Mouse (Mus musculus): Measurements from ENCODE around the gene Far1.

Gene Far1

GRCm38 (mm10) chr7:113513286-113513962 lies at the start of gene Far1:
Gene Far1 (plus strand): TSS chr7:113513834.
- DNase-seq (ENCODE audit: inconsistent ontology term), result peak; percentile 100

GRCm38 (mm10) chr7:113468345-113468744 lies 45.3 kb upstream of the Far1 start:
- no peak for DNase-seq (ENCODE audit: inconsistent ontology term)

DNA sequence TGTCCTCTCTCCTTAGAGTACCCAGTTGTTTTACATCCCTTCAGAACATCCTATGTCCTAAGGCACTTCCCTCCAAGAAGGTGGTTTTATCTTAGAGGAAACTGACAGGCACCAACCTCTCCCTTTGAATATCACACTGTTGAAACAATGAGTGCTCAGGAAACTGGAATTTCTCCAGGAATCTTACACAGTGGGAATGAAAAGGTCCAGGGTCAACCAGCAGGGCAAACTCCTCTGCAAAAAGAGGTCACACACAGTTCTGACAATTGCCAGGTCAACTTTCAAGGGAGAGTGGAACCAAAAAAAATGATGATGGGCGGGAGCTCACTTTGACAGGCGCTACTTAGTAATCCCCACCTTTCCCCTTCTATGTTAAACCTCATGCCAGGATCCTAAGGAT lies 43.0 kb upstream of the Far1 start:
- DNase-seq (ENCODE audit: inconsistent ontology term), result no peak

GRCm38 (mm10) chr7:113471653-113472052 lies 42.0 kb upstream of the Far1 start:
- no peak for DNase-seq (ENCODE audit: inconsistent ontology term)

GRCm38 (mm10) chr7:113495792-113496191 lies 17.8 kb upstream of the Far1 start:
- DNase-seq (ENCODE audit: inconsistent ontology term), result no peak

DNA sequence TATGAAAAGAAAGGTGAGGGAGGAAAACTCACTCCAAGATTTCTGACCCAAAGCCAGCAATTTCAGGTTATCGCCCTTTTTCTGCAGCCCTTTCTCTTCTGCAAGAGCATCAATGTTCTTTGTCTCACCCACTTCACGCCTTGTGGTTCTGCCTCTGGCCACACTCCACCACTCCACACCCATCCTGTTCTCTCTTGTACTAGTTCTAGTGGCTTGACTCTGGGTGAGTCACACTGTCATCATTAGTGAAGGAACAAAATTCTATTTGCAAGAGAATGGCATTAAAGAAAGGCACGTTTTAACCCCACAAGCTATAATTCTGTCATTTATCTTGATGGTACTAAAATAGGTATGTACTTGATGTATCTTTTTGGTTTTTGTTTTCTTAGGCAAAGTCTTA lies 15.2 kb upstream of the Far1 start:
- DNase-seq (ENCODE audit: inconsistent ontology term), result peak; percentile 40

DNA sequence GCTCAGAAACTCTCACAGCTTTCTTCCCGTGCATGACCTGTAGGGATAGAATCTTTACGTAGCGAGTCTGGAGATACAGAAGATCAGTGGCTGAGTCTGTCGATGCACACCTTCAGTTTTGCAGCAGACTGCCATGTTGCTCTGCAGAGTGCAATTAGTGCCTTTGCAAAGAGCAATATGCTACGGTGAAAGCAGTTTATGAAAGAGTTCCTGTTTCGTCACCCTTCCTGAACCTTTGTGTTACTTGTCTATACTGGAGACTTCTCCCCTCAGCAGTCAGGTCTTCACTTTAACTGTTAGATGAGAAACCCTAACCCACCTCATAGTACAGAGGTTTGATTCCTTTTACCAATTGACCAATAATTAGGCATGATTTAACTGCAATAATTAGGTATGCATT lies 13.8 kb upstream of the Far1 start:
- no peak for DNase-seq (ENCODE audit: inconsistent ontology term)

GRCm38 (mm10) chr7:113502453-113502852 lies 11.2 kb upstream of the Far1 start:
- DNase-seq (ENCODE audit: inconsistent ontology term), result no peak

GRCm38 (mm10) chr7:113505047-113505446 lies 8.6 kb upstream of the Far1 start:
- DNase-seq (ENCODE audit: inconsistent ontology term), result no peak

DNA sequence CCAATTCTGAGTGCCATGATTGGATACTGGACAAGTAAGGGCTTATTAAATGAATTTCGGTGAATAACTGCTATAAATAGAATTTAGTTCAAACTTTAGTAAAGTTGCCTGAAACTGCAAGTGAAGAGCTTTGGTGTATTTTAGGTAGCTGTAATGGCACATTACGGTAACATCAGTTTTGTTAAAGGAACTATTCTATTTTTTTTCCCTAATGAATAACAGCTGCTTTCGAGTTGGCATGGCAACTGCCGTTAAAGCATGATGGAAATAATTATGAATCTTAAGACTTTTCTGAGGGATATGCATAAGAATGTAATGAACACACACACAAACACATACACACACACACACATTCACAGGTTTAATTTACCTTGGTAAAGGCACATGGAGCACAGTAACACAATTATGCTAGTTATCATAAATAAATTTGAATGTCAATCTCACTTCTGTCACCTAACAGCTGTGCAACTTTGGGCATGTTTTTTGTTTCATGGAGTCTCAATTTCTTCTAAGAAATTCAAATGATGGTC lies 8.1 kb upstream of the Far1 start:
- no peak for DNase-seq (ENCODE audit: inconsistent ontology term)

DNA sequence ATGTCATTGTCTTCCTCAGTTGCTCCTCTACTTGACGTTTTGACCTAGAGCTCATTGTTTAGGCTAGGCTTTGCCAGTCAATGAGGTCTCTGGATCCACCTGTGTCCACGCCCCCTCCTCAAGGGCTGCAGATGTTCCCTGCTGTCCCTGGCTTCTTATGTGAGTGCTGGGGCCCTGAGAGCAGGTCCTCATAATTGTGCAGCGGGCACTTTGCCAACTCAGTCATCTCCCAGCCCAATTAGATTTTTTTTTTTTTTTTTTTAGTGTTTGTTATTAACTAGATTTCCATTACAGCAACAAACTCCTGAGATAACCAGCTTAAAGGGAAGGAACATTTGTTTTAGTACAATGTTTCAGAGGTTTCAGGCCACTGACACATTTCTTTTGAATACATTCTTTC lies 5.8 kb upstream of the Far1 start:
- no peak for DNase-seq (ENCODE audit: inconsistent ontology term)

GRCm38 (mm10) chr7:113511396-113511795 lies 2.2 kb upstream of the Far1 start:
- no peak for DNase-seq (ENCODE audit: inconsistent ontology term)

DNA sequence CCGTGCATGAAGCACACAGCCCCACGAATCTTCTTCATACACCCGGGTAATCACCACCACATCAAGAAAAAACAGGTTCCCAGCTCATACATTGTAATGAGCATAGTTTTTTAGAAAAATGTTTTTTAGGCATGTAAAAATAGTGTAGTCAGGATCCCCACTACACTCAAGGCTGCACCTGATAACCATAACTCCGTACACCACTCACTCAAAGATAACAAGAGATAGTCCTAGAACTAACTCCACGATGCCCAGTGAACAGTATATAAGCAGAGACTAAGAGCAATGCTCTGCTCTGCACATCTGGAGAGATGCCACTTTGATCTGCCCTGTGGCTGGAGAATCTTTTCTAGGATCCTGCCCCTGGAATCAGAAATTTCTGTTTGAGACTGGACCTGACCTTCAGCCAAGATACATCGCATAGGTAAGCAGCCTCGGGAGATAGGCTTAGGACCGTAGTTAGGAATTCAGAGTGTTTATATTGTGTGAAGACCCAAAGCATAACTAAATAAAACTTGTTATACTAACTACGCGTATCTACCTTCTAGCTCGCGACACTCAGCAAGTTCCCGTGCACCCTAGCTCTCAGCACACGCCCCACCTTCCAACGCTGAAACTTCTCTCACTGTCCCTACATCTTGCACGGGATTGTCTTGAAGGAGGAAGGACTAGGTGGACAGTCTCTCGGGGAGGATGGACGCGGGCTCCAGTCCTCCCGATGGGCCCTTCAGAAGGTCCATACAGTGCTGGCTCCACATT lies 928 bp upstream of the Far1 start:
- DNase-seq (ENCODE audit: inconsistent ontology term), result no peak

GRCm38 (mm10) chr7:113513963-113514649 lies 472 bp downstream of the Far1 start:
- no peak for DNase-seq (ENCODE audit: inconsistent ontology term)

DNA sequence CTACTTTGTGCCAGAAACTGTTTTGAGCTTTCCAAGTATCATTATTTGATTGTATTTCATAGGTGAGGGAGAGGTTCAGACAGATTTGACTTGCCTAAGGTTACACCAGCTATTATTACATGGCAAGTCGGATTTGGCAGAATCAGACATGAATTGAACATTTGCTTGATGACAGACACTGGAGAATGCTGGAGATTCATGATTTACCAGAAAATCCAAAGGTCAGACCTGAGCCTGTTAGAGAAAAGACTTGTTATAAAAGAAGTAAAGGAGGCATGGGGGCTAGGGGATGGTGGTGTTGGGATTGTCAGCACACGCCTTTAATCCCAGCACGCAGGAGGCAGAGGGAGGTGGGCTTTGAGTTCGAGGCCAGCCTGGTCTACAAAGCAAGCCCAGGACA lies 2.2 kb downstream of the Far1 start:
- DNase-seq (ENCODE audit: inconsistent ontology term), result no peak

DNA sequence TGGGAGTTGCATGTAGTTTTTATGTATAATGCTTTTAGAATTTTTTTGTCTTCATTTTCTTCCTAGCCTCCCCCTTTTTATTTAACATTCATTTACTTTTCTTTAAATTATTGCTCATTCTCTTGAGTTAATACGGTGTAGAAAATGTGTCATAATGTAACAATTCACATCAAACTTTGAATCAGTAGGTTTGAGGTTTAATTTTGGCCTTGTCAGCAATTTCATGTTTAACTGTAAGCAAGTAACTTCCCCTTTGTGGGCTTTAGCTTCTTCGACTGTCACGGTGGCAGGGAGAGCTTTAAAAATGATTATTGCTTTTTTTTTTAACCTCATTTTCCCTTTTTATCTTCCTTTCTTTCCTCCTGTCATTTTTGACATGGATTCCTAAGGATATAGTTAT lies 4.8 kb downstream of the Far1 start:
- DNase-seq (ENCODE audit: inconsistent ontology term), result no peak

GRCm38 (mm10) chr7:113518961-113519360 lies 5.3 kb downstream of the Far1 start:
- DNase-seq (ENCODE audit: inconsistent ontology term), result no peak

- DNase-seq (ENCODE audit: inconsistent ontology term), result no peak
Observed at GRCm38 (mm10) chr7:113543158-113543557, 29.5 kb downstream of the Far1 start.

DNA sequence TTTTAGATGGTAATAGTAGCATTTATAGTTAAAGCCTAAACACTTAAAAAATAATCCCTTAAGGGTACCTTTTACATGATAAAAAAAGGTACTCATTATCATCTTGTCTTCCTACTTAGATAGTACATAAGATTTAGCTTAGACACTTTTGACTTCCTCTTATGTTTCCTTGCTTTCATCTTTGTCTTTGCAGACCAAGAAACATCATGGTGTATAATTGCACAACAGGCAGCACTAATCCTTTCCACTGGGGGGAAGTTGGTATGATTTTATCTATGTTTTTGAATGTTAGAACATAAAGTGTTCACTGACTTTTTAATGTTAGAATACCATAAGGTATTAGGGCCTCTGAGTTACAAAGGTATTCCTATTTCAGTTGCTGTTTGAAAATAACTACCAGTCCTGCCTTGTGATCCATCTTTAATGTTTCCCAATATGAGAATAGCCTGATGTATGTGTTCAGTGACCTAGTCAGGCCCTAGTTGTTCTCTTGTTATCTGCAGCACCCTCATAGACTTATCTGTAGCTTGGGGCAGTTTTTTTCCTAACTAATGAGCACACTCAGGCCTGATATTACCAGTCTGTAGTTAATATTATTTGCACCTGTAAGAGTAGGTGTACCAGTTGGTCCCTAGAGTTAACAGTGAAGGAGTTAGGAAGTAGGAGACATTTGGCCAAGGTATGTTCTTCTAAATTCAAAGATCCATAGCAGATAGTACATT lies 38.3 kb downstream of the Far1 start:
- no peak for DNase-seq (ENCODE audit: inconsistent ontology term)

GRCm38 (mm10) chr7:113552508-113552907 lies 38.9 kb downstream of the Far1 start:
- DNase-seq (ENCODE audit: inconsistent ontology term), result no peak

GRCm38 (mm10) chr7:113556138-113556537 lies 42.5 kb downstream of the Far1 start:
- DNase-seq (ENCODE audit: inconsistent ontology term), result no peak

GRCm38 (mm10) chr7:113566892-113567291 lies 53.3 kb downstream of the Far1 start:
- no peak for DNase-seq (ENCODE audit: inconsistent ontology term)
